Mouse (Mus musculus) leukemia stem cell, adult 10-12 weeks (primary cell): ENCODE results near the gene Hsf5. TPM values are rescaled to one million over a fixed set of nuclear protein-coding genes. Genes with fewer than 3 reads are reported as not detected.

Experiments
- polyA plus RNA-seq: library from polyadenylated mRNA; stranded (reverse); fragments of >175 nt; gene quantifications from 2 replicates; pipeline ENCODE4 v1.2.3, GENCODE M21; 2012; ENCODE audit warnings: low replicate concordance

Gene Hsf5
- 0.09 TPM in 1 of 2 replicates, not detected in the other for polyA plus RNA-seq

DNA sequence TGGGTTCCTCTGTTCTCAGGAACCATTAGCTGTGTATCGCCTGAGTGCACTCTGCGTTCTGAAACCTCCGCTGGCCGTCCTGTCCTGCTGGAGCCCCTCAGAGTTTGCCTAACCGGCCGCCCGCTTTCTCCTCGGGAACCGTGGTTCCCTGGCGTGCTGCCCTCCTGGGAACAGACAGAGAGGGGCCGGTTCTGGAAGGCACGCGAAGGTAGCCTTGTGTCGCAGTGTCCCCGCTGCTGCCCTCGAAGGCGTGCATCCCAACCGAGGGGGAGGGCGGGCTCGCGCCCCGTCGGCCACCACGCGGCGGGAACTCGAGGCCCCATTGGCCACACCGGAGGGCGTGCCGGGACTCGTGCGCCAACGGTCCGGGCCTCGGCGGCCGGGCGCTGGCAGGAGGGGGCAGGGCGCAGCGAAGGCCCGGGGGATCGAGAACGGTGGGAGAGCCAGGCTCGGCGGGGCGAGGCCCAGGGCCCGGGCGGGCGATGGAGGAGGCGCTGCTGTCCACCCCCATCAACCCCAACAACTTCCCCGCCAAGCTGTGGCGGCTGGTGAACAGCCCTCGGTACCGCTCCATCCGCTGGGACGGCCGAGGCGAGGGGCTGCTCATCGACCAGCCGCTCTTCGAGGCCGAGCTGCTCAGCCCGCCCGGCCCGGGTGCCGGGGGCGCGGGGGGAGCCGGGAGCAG, at the start of gene Hsf5:
Hsf5 (plus strand) TSS at position 375 of the 685 bp plus-strand sequence.

DNA sequence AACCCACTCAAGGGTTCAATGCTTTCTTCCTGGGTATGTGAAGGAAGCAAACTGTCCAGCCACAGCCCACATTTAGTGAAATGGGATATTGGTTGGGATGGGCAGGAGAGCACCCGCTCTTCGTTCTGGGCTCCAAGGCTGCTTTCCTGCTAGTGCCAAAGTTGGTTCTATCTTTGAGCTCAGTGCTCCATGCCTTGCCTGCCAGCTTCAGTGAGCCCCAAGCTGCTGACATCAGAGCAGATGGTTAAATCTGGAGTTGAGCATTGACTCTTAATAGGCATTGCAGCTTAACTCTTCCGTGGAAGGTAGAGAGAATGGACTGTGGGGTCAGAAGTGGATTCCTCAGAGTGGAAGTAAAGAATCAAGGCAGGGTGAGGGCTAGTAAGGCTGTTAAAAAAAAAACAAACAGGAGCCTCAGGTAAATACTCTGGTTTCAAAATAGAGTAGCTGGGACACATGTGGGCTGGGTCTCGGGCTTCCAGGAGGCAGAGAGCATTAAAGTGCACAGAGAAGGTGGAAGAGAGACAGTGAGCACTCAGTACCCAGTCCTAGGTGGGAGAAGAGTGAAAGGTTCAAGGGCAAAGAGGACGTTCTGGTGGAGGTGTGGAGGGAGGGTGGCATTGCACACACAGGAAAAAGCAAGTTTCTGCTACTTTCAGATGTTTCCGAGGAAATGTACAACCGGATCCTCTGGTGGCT, 48.6 kb upstream of the Hsf5 start, which contains the start of gene Sept4:
Sept4 (plus strand) TSS at position 649 of the 699 bp plus-strand sequence.

DNA sequence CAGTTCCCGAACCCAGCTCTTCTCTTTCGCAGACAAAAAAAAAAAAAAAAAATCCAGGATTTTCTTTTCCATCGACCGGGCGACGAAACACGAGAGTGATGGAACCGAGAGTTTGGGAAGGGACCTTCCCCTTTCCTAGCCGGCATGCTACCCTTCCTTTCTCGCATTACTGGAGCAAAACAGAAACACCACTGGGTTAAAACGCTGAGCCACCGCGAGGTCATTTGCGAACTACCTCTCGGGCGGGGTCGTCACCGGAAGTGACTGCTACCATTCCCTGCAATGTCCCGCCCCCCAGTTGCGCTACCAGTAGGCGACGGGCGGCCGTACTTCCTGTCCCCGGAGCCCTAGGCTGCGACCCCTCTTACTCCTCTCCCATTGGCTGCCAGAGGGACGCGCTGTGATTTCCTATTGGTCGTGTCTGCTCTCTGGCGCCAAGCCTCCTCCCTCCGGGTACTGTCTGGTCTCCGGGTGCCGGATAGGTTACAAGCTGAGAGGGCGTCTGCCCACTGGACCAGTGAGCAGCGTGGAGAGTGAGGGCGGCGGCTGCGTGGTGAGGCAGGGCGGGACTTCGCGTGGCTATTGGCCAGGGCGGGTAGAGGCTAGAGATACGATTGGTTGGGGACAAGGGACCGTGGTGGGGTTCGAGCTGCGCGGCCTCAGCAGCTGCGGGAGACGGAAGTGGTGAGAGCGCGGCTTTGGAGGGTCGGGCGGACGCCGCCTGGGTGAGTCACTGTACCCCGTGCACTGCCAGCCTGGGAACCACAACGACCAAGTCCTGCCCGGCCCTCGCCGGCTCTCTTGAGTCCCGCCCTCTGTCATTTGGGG, 25.2 kb upstream of the Hsf5 start, which contains the start of gene Mtmr4:
Mtmr4 (plus strand) TSS at position 637 of the 828 bp plus-strand sequence.

DNA sequence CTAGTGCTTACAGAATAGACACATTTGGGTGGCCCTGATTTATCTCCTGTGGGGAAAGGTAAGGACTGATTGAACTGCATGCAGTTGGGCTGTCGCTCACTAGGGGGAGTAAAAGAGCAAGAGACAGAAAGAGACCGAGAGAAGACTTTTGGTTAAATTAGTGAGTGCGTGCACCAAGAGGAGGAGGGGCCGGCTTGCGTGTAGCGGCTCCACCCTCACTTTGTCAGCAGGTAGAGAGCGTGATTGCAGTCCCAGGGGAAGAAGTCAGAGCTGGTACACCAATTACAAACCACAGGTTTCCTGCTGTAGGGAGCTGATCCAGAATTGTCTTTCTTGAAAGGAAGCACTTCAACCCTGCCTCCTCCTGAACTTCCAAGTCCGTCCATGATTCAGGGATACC, 45.4 kb downstream of the Hsf5 start, which contains the start of gene Rnf43:
Rnf43 (plus strand) TSS at position 316 of the 400 bp plus-strand sequence.

Other genes starting within 250 kb of the Hsf5 start
- 0.38 and 0.80 TPM in 2 replicates for gene Rad51c, start 212.2 kb upstream of the Hsf5 start, polyA plus RNA-seq
- not detected in 2 replicates for gene Tex14, start 212.1 kb upstream of the Hsf5 start, polyA plus RNA-seq
- gene Gm11492, start 50.5 kb upstream of the Hsf5 start, polyA plus RNA-seq: not detected in 2 replicates
- 1.3 and 1.5 TPM in 2 replicates for gene Sept4, start 48.3 kb upstream of the Hsf5 start, polyA plus RNA-seq
- gene Mtmr4, start 25.0 kb upstream of the Hsf5 start, polyA plus RNA-seq: 25.0 and 31.2 TPM in 2 replicates
- gene Rnf43, start 45.6 kb downstream of the Hsf5 start, polyA plus RNA-seq: 4.6 and 11.8 TPM in 2 replicates
- gene Supt4a, start 120.4 kb downstream of the Hsf5 start, polyA plus RNA-seq: 6.9 and 8.2 TPM in 2 replicates
- 10.2 and 13.9 TPM in 2 replicates for gene Tspoap1, start 143.4 kb downstream of the Hsf5 start, polyA plus RNA-seq
- gene Mpo, start 176.4 kb downstream of the Hsf5 start, polyA plus RNA-seq: 4.0 and 8.8 TPM in 2 replicates
- not detected in 2 replicates for gene Lpo, start 211.1 kb downstream of the Hsf5 start, polyA plus RNA-seq
- gene Mks1, start 236.1 kb downstream of the Hsf5 start, polyA plus RNA-seq: 1.4 and 1.7 TPM in 2 replicates